Mouse (Mus musculus) ovary, postnatal 36 days (tissue): ENCODE measurements at regions not wholly inside any gene's neighbourhood (a gene's known extent, or its start where the extent isn't known, plus 50 kb on each side); places are given as distances from the start of the nearest gene placed in this dataset.
"Not testable (repeated sequence)": the region's sequence is repeated elsewhere in the genome, so short reads cannot be mapped to it uniquely, and the experiment has no call there.

Source experiments
- DNase-seq: peaks from one replicate; pipeline ENCODE4 v3.0.0; 2022; ENCODE audit warnings: low spot score, mixed read lengths

DNA sequence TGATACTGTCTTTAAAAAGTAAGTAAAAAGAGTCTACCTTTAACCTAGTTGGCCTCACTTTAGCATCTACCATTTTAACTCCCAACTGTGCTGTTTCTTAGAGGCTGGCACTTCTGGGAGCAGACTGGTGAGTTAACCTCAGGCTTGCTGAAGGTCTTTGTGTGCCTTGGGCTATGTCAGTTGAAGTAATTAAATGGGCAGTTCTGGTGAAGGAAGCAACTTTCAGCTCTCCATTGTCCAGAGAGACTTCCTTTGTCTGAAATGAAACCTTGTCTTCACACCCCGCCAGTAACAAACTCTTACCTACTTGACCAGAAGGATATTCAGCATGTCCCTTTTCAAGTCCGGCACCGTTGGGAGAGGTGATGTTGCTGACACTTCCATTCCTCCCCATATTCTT is 55.5 kb downstream of the Zfp281 start:
- no peak for DNase-seq

DNA sequence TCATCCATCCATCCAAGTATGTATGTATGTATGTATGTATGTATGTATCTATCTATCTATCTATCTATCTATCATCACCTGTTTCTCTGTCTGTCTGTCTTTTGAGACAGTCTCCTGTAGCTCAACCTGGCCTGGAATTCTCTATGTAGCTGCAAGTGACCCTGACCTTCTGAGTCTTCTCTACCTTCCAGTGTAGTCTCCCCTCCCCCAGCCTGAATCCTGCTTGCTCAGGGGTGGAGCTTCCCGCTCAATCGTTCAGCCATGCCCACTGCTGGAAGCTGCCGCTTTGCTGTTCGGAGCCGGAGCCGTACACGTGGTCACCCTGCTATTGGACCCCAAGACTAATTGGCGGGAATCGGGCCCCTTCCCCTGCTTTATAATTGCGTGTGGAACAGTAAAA is 57.6 kb downstream of the Zfp281 start:
- not testable (repeated sequence) for DNase-seq

DNA sequence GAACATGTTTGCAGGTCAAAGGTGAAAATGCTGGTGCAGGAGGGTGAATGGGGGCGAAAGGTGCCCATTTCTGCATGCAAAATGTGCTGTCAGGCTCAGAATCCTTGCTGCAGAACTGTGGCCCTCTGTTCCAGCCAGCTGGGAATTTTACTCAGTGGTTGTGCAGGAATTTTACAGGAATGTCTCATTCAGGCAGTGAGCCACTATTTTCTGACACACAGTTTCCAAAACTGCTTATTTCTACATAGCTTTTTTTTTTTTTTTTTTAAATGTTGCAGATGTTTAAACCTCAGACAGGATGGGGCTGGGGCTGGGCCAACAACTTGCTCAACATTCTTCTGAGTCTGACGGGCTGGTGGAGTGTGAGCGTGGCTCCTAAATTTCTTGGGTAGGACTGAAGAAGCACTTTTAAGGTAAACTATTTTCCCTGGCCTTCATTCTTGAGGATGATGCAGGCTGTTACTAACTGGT is 58.4 kb downstream of the Zfp281 start:
- DNase-seq: no peak

DNA sequence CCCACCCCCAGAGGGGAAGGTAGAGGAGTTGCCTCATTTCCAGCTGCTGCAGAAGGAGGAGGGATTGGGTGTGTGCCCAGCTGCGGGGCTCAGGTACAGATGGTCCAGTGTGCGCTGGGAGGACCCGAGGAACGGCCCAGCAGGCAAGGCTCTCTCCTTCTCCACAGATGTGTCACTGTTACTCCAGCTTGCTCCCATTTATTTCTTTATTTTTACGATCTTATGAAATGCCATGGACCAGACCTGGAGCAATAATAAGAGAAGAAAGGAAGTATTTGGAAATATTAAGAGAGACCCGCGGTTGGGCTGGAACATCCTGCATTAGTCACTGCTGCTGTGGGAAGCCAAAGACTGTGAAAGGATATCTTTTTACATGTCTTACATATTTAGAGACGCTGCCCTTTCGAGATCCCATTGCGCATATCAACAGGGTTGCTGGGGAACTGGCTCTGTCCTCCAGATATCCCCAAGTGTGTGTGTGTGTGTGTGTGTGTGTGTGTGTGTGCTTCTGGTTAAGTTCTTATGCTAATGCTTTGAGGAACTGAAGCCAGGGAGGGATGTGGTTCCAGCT is 58.9 kb downstream of the Zfp281 start:
- no peak for DNase-seq

DNA sequence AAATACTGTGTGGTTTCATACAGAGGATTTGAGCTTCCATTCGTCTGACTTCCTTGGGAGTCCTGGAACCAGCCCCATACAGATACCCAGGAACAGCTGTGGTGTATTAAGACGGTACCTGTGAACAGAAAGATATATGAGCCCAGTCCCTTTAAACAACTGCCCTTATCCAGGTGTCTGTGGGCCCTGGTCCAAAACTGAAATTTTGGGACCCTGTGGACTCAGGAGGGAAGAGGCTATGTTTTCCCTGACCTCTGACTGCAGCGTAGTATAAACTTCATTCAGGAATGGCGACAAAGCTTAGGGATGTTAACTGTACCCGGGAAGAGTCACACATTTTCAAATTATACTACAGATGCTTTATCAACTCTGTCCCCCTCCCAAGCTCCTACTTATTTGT is 59.8 kb downstream of the Zfp281 start:
- no peak for DNase-seq

DNA sequence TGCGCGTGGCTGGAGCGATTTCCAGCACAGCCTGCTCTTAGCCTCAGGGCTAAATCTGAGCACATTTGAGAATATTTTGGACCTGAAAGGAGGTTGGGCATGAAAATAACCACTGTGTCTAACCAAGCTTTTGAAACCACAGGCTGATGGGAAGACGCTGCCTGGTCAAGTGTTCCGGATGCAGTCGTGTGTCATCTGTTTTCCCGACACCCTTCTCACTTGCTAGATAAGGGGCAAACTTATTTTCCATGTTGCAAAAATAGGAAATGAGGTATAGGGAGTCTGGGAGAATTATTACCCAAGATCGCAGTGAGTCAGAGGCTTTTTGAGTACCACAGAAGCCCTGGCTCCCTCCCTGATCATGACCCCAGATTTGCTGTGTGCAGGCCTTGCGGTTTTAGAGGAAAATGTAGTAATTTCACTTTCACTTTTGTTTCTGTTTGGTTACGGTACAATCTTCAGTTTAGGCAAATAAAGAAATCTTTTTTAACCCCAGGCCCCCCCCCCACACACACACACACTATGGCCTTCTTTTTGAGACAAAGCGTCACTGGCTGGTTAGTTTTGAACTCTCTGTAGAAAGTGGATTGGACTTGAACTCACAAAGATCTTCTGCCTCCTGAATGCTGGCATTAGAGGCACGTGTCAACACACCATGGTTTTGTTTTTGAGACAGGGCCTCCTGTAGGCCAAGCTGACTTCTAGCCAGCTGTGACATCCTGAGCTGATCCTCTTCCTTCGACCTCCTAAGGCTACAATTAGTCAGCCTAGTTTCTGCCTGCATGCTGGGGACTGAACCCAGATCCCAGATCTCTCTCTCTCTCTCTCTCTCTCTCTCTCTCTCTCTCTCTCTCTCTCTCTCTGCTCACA is 60.7 kb downstream of the Zfp281 start:
- no peak for DNase-seq

DNA sequence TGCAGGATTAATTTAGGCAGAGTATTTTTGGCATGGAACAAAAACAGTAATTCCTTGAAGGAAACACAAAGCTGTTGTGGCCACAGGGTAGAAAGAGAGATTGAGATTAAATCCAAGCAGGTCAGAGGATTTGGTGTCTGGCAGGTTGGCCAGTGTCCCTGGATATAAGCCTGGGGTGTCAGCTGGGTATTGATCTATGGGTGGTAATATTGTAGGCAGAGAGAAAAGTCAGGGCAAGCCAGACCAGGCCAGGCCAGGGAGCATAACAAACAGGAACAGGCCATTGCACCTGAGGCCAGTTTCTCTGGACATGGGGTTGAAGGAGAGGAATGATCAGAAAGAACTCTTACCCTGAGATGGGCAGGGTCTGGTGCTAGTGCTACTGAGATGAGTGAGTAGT is 61.8 kb downstream of the Zfp281 start:
- no peak for DNase-seq

DNA sequence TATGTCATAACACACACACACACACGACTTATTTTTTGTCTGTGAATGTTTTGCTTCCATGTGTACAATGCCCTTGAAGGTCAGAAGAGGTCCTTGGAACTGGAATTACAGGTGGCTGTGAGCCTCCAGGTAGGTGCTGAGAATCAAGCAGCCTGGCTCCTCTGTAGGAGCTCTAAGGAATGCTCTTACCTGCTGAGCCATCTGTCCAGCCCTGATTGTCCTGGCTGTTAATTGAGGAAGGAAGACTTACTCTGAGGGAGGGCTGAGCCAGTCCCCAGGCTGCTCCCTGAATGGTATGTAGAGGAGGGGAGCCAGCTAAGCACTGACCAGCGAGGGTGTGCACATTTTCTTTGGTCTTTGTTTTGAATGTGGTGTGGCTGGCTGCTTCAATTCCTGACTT is 65.4 kb downstream of the Zfp281 start:
- DNase-seq: no peak

DNA sequence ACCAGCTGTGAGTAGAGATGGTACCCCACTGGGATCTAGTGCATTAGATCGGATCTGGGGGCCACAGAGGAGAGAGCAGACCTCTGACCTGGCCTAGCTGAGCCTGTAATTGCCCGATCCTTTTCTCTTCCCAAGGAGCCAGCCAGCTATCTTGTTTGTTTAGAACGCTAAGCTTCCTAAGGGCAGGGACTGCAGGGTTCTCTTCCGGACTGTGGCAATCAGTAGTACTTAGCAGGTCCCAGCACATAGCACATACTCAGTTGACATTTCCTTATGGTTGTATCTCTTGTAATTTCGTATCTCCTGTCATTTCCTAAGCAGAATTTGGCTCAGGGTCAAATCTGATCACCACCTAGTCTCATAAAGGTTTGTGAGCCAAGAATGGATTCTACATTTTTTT is 68.7 kb downstream of the Zfp281 start:
- no peak for DNase-seq

DNA sequence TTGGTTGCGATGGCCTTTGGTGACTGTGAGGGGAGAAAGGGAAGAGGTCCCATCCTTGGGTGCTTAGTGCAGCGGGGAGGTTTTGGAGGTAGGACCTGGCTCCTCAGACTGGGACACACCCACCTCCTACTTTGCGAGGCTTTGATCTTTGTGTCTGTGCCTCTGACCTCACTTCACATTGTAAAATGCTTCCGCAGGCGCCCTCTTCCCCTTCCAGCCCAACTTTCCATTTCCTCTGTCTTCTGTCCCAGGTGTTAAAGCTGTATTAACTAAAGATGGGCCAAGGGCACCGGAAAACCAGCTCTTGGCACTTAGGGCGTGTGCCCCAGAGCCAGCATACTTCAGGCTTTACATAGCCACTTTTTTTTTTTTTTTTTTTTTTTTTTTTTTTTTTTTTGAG is 70.3 kb downstream of the Zfp281 start:
- no peak for DNase-seq

DNA sequence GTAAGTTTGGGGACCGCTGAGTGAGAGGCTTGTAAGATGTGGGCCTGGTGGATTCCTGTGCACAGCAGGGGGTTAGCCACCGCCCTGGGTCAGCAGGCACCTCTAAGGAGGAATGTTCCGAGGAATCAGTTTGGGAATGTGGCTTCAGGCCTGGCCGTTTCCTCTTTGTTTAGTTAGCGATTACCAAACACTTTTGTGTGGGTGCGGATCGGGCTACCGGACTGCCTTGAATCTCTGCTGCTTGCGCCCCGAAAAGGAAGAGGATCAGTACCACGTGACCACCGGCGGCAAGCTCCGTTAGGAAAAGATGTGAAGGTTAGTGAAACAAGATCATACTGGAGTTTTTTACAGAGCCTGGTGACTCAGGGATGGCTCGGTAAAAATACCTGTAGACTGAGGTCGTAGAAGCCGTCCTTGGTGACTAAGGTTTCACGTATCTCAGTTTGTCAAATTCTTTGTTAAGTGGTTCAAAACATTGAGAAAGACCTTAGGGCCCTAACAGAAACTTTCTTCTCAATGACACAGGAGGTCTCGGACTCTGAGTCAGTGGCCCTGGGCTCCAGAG is 71.5 kb downstream of the Zfp281 start:
- no peak for DNase-seq

DNA sequence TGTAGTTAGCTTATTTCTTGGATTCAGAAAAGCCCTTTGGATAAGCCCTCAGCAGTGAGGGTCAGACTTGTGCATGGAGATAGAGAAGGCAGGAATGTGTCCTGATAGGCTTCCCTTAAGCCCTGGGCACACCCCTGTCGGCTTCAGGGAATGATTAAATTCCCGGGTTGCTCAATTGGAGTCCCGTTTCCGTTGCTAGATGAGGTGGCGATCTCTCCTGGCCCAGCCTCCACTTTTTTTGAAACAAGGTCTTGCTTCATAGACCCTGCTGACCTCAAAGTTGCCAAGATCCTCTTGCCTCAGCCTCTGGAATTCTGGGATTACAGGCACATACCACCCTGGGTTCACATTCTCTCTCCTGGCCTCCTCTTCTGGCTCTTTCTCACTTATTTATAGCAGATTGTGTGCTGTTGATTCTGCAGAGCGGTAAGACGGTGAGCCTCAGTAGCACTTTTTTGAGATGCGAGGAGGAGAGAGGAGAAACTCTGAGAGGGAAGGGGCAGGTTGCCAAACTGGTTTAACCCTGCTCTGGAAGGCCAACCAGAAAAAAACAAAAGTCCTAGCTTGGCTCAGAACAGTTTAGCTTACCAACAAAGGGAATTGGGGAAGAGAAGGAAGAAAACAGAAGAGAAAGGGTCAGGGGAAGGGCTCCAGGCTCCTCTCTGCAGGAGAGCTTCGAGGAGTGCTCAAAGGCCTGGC is 73.9 kb downstream of the Zfp281 start:
- DNase-seq: no peak

DNA sequence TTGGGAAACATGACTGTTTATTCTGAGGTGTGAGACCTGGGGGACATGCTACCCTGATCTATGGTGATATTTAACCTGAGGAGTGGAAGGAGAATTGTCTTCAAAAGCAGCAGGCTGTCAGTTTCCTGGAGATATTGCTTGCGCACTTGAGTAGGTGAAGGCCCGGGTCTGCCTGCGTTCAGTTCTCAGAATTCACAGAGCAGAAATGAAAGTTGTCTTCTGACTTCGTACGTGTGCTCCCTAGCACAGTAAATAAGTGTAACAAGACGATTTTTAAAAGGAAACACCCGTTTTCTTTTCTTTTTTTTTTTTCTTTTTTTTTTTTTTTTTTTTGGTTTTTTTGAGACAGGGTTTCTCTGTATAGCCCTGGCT is 74.4 kb downstream of the Zfp281 start:
- no peak for DNase-seq

DNA sequence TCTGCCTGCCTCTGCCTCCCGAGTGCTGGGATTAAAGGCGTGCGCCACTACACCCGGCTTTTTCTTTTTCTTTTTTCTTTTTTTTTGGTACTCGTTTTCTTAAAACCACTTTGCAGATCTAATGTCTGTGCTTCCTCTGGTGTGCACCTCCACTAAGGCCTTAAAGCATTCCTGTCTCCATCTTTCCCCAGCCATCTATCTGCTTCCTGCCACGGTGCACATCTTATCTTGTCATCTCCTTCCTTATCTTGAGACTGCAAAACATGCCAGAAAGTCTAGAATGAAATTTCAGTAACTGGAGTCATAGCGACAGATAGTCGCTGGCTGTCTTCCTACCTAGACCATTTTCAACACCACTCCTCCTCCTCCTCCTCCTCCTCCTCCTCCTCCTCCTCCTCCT is 74.9 kb downstream of the Zfp281 start:
- no peak for DNase-seq

DNA sequence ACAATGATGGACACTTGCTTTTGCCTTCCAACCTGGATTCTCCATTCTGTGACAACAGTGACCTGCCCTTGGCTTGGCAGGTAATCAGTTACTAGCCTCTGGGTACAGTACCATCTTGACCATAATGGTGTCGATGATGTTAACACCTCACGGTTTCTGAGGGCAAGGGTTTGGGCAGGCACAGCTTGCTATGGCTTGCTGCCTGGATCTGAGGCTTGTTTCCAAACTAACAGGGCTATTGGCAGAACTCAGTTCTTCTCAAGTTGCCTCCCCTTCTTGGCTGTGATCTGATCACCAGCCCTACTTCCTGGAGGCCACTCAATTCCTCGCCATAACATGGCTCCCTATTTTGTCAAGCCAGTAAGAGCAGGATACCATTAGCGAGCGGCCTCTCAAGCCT is 79.4 kb downstream of the Zfp281 start:
- no peak for DNase-seq

DNA sequence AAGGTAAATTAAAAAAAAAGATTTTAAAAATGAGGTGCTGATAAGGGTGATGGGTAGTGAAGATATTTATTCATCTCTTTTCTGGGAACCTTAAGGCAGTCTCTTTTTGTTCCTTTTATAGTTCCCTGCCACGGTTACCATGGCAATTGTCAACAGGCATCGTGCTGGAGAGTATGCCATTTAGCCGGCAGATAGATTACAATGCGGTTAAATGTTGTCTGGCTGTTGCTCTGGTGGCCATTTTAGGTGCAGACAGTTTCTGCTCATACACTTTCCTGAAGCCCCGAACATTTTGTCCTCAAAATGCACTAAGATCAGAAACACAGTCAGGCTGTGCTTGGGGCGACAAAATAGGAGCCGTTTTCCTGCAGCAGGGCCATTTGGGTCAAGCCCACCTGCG is 81.8 kb downstream of the Zfp281 start:
- no peak for DNase-seq

DNA sequence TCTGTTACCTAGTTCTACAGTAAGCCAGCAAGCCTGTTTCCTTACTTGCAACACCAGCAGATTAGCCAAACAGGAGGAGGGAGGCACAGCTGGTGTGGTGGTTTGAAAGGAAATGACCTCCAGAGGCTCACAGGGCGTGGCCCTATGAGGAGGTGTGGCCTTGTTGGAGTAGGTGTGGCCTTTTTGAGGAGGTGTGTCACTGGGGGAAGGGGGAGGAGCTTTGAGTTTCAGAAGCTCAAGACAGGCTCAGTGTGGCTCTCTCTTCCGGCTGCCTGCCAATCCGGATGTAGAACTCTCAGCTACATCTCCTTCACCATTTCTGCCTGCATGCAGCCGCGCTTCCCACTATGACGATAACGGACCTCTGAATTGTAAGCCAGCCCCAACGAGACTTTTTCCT is 82.7 kb downstream of the Zfp281 start:
- no peak for DNase-seq

DNA sequence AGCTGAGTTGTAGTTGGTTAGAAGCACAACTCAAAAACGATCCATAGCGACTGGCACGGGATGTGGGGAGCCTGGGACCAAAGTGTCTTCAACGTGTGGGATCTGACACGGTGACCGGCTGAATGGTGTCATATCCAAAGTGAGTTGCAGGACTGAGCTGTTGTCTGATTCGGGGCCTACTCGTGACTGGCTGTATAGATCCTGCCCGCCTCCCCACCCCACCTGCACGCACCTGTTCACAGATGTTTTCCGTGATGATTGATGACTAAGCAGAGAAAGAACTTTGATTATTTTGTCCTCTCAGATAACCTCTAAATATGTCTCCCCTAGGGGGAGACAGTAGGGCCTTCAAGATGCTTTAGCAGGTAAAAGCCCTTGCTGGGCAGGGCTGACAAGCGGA is 83.2 kb downstream of the Zfp281 start:
- no peak for DNase-seq

DNA sequence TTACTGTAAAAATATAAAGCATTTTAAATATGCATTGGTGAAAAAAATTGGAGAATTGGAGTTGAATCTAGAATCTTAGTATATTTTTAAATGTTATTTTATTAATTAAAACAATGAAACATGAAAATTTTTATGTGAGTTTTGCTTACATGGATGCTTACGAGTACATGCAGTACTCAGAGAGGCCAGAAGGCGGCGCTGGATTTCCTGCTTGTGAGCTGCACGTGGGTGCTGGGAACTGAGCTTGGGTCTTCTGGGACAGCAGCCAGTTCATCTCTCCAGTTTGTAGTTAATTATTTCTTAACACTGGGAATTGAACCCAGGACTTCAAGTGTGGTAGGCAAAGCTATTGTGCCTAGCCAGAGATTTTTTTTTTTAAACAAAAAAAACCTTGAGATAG is 85.5 kb downstream of the Zfp281 start:
- no peak for DNase-seq

DNA sequence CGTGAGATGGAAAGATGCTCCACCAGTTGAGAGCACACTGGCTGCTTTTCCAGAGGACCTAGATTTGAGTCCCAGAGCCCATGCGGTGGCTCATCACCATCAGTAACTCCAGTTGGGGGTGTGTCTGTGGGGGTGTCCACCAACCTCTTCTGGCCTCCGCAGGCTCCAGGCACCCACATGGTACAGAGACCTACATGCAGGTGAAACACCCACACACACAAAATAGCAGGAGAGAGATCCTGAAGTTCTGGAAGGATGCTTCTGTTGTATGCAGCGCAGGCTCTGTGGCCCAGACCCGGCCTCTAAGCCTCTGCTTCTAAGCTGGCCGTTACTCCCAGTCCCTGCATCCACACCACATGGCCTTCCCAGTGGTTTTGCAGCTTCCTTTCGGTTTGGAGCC is 86.5 kb downstream of the Zfp281 start:
- no peak for DNase-seq

DNA sequence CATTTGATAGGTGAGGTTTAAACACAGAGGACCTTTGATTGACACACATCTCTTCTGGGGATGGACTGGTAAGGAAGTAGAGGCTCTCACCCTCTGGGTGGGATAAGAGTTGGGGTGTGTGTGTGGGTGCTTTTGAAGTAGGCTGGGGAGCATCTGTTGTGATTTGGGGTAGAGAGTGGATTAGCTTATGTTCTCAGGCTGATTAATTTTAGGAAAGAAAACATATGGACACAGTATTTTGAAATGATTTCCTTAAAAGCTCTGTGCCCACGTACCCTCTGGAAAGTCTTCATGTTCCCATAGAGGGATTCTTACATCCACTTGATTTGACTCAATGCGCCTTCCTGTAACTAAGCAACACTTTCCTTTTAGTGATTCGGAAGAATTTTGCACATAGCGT is 89.4 kb downstream of the Zfp281 start:
- DNase-seq: no peak

DNA sequence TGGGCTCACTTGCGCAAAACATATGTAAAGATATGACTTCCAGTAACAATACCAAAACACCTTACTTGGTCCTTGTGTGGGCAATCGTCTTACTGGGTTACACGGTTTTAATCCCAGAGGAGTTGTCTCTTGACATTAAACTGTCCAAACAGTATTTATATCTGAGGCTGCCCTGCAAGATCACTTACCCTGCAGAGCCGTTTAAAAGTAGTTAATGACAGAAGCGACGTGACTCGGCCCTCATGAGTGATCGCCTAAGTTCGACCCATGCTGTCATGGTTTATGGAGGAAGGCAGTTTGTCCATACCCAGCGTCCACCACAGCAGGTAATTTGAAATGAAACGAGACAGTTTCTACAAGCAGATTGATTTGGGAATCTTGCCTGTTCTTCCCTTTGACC is 90.3 kb downstream of the Zfp281 start:
- no peak for DNase-seq
